Mouse (Mus musculus) erythroblast, embryonic 14.5 days (primary cell): ENCODE results near the gene Psen1. TPM values are rescaled to one million over a fixed set of nuclear protein-coding genes. Genes with fewer than 3 reads are reported as not detected.

Source experiments
- H3K27me3 ChIP-seq: 2 replicates; pipeline ENCODE4 v1.6.1; 2012; ENCODE audit warnings: inconsistent platforms; ENCODE audit not compliant: control insufficient read depth
- H3K36me3 ChIP-seq: 2 replicates; pipeline ENCODE4 v1.6.1; 2012; ENCODE audit warnings: mild to moderate bottlenecking, inconsistent platforms; ENCODE audit not compliant: control insufficient read depth
- H3K4me1 ChIP-seq: 2 replicates; pipeline ENCODE4 v1.6.1; 2012; ENCODE audit warnings: inconsistent platforms; ENCODE audit not compliant: control insufficient read depth
- H3K4me3 ChIP-seq: replicated peaks from 2 replicates; pipeline ENCODE3; 2012; ENCODE audit warnings: moderate library complexity, mild to moderate bottlenecking, inconsistent platforms
- H3K9me3 ChIP-seq: 2 replicates; pipeline ENCODE4 v1.6.1; 2012; ENCODE audit warnings: low read length, inconsistent platforms, mixed read lengths; ENCODE audit not compliant: control insufficient read depth
- GATA1 ChIP-seq: IDR thresholded peaks from 2 replicates; pipeline ENCODE4 v1.6.1; 2012; ENCODE audit warnings: low read length, inconsistent platforms, mixed read lengths
- TAL1 ChIP-seq: IDR thresholded peaks from 3 replicates; pipeline ENCODE4 v1.6.1; 2012; ENCODE audit warnings: low read length, inconsistent platforms, mixed read lengths
- polyA plus RNA-seq: library from polyadenylated mRNA; stranded (reverse); fragments of >175 nt; gene quantifications from 2 replicates; pipeline ENCODE4 v1.2.3, GENCODE M21; 2012

Psen1 gene
- polyA plus RNA-seq, 1 experiment: 0.65 TPM

DNA sequence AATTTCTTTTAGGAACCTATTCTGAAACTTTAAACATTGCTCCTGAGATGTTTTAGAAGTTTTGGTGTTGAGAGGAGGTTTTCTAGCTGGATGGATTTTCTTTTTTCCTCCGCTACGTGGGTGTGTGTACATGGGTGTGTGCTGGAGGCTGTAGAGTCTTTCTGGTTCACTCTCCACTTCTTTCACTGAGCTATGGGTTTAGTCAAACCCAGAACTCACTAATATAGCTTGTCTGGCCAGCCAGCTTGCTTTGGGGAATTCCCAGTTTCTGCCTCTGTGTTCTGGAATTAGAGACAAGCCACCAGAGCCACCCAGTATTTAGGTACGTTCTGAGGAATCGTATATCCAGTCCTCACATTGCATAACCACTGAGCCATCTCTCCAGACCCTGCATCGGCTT, 6.1 kb downstream of the Psen1 start:
- Histone ChIP-seq H3K36me3 (peaks cover 32% of the 10 kb centered on the region), H3K9me3 (no peaks in the 10 kb centered on the region), H3K4me3 (no peak overlapping the region), H3K4me1 (peaks cover 34% of the 10 kb centered on the region), H3K27me3 (no peaks in the 10 kb centered on the region)
- TF ChIP-seq TAL1: no peak
- no peak for TF ChIP-seq GATA1

DNA sequence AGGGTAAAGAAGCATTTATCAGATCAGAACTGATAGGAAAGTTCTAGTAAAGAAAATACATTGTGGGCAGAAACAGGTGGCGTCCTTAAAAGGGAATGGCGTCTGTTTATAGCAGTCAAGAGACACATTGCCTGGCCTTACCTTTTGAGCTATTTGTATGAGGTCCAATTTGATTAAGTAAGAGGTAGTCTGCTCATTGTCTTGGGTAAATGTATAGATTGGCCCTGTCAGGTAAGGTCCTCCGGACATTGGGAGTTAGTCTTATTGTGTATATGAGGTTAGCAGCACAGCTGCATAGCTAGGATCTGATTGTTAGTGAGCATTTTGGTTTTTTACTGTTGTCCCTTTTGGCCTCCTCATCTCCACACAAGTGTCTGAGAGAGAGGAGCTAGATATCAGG, 6.7 kb downstream of the Psen1 start:
- peaks cover 39% of the 10 kb centered on the region for H3K36me3 ChIP-seq

DNA sequence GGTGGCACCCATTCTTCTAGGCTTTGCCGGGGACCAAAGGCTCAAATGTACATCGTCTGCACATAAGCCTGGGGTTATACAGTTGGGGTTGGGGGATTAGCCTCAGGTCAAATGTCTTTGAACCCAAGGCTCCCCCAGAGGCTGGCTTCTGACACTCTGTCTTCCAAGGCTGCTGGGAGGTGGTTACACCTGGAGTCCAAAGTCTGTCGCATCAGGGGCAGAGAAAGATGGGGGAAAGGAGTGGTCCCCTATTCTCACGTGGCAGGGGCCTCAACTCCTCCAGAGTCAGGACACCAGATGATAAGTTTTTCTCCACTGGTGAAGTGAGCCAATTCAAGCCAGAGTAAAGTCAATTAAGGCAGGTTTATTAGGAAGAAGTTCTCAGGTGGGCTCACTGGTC, 10.7 kb downstream of the Psen1 start:
- no peaks in the 10 kb centered on the region for H3K27me3 ChIP-seq
- H3K36me3 ChIP-seq: peaks cover 48% of the 10 kb centered on the region
- no peak overlapping the region for H3K4me3 ChIP-seq
- H3K9me3 ChIP-seq: no peaks in the 10 kb centered on the region
- peaks cover 27% of the 10 kb centered on the region for H3K4me1 ChIP-seq
- TF ChIP-seq TAL1 (no peak), GATA1 (no peak)

More for the DNA sequence above, 6.7 kb downstream of the Psen1 start:
- H3K4me3 ChIP-seq: no peak overlapping the region
- H3K4me1 ChIP-seq: peaks cover 29% of the 10 kb centered on the region
- TF ChIP-seq TAL1 (no peak), GATA1 (no peak)
- no peaks in the 10 kb centered on the region for H3K9me3 ChIP-seq
- no peaks in the 10 kb centered on the region for H3K27me3 ChIP-seq

DNA sequence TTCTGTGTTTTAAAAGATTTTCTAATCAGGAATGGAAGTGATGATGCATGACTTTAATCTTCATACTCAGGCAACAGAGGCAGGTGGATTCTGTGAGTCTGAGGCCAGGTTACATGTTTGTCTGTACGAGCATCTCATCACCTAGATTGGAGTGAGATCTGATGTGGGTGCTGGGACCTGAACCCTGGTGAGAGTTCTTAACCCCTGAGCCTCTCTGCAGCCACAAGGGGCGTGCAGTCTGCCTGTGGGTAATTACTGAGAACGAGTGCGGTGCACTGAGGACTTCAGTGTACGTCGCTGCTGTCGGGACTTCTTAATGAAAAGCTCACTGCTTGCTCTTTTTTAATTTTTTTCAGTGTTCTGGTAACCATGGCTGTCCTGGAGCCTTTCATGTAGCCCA, 13.7 kb downstream of the Psen1 start:
- H3K36me3 ChIP-seq: peaks cover 67% of the 10 kb centered on the region
- no peaks in the 10 kb centered on the region for H3K27me3 ChIP-seq
- H3K9me3 ChIP-seq: no peaks in the 10 kb centered on the region
- no peak overlapping the region for H3K4me3 ChIP-seq
- peaks cover 35% of the 10 kb centered on the region for H3K4me1 ChIP-seq
- no peak for TF ChIP-seq GATA1
- TF ChIP-seq TAL1: no peak

DNA sequence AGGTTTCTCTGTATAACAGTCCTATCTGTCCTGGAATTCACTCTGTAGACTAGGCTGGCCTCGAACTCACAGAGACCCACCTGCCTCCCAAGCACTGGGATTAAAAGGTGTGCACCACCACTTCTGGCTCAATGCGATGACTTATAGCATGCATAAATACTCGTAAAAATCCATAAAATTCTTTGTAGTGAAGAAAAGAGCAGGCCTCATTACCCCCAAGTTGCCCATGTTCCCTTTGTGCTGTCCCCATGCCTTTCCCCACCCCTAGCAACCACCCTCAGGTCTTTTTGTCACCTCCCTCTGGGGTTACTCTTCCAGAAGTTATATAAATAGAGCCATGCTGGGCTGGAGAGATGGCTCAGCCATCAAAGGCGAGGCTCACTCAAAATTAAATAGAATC, 14.8 kb downstream of the Psen1 start:
- Histone ChIP-seq H3K4me3 (no peak overlapping the region), H3K36me3 (peaks cover 73% of the 10 kb centered on the region), H3K9me3 (no peaks in the 10 kb centered on the region), H3K4me1 (peaks cover 38% of the 10 kb centered on the region), H3K27me3 (no peaks in the 10 kb centered on the region)
- TF ChIP-seq TAL1: no peak
- TF ChIP-seq GATA1: no peak

DNA sequence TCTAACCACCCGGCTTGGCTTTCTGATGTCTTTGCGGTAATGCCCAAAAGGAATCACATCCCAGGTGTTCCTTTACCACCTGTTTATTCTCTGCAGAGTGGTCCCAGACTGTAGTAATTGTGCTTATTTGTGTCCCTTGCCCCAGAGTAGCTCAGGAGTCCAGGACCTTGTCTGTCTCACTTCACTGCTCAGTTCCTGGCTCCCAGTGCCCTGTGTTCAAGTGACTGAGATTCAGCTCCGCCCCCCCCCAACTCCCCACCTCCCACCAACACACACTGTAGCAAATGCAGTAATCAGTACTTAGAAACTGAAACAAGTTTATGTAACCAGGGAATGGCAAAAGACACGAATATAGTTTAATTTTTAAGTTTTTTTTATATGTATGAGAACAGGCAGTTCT, 19.0 kb downstream of the Psen1 start:
- Histone ChIP-seq H3K4me3 (no peak overlapping the region), H3K27me3 (no peaks in the 10 kb centered on the region), H3K9me3 (no peaks in the 10 kb centered on the region), H3K36me3 (peaks cover 68% of the 10 kb centered on the region), H3K4me1 (peaks cover 46% of the 10 kb centered on the region)
- TF ChIP-seq TAL1 (no peak), GATA1 (no peak)

DNA sequence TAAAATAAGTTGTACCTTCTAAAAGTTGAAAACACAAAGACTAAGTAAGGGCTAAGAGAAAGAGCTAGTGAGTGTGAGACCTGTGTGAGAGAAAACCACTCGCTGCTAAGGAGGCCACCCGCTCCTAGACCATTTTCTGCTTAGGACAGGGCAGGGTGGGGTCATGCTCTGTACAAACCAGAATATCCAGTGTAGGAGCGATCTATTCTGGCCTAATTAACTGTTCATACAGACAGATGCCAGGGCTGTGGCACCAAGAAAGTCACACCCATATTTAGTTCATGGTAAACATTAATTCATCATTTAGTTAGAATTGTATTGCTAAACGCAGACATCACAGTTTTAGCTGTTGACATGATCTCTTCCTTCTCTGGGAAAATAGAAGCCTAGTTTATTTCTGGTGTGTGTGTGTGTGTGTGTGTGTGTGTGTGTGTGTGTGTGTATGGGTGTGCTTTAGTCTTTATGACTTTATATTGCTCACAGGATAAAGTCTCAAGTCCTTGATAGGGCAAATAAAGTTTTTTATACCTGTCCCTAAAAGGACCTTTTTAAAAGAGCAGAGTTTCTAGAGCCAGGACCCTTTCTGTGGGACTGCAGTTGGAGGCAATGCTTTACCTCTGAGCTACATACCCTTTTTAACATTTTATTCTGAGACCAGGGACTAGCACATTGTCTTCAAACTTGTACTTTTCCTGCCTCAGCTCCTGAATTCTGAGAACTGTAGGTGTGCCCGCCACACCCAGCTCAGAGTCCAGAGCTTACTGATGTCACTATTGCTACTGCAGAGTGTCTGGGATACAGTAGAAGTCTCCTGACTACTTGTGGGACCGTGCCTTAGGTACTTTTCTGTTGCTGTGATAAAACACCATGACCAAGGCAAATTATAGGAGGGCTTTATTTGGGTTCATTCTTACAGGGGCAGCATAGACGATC, 20.5 kb downstream of the Psen1 start:
- H3K4me1 ChIP-seq: peaks cover 40% of the 10 kb centered on the region
- peaks cover 74% of the 10 kb centered on the region for H3K36me3 ChIP-seq
- H3K4me3 ChIP-seq: no peak overlapping the region
- H3K27me3 ChIP-seq: no peaks in the 10 kb centered on the region
- H3K9me3 ChIP-seq: no peaks in the 10 kb centered on the region
- TF ChIP-seq TAL1 (no peak), GATA1 (no peak)

DNA sequence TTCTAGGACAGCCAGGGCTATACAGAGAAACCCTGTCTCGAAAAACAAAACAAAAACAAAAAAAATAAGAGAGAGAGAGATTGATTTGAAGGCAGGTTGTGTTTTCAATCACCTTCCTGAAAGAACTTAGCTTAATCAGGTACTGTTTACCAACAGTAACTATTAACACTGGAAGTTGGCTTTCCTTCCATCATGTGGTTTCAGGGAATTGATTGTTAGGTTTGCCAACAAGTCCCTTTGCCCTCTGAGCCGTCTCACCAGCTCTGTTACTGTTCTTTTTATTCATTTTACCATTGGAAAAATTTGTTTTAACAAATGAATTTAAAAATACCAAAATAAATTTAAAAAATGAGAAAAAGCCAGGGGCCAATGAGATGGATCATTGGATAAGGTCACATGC, 22.0 kb downstream of the Psen1 start:
- no peaks in the 10 kb centered on the region for H3K27me3 ChIP-seq
- H3K36me3 ChIP-seq: peaks cover 79% of the 10 kb centered on the region
- no peak overlapping the region for H3K4me3 ChIP-seq
- peaks cover 33% of the 10 kb centered on the region for H3K4me1 ChIP-seq
- TF ChIP-seq TAL1 (no peak), GATA1 (no peak)
- H3K9me3 ChIP-seq: no peaks in the 10 kb centered on the region

DNA sequence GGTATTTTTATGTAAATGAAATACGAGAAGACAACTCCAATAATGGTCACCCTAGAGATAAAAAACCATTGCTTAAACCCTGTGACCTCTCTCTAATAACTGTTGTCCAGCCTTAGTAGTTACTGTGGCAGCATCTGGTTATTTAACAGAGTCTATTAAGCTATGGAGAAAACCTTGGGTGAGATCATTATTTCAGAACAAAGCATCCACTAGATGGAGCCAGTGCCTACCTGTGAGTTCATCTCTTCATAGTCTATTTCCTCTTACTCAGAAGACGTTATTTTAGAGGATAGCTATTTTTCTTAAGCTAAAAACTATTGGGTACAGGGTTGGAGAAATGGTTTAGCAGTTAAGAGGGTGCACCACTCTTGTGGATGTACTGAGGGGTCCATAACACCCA, 25.8 kb downstream of the Psen1 start:
- H3K36me3 ChIP-seq: peaks cover 87% of the 10 kb centered on the region
- H3K9me3 ChIP-seq: no peaks in the 10 kb centered on the region
- TF ChIP-seq GATA1 (no peak), TAL1 (no peak)
- peaks cover 9% of the 10 kb centered on the region for H3K4me1 ChIP-seq
- H3K4me3 ChIP-seq: no peak overlapping the region
- no peaks in the 10 kb centered on the region for H3K27me3 ChIP-seq
